Mouse (Mus musculus) frontal cortex, postnatal 25 days (tissue): Measurements from ENCODE around the gene Lipo1.
"Not testable (repeated sequence)": the region's sequence is repeated elsewhere in the genome, so short reads cannot be mapped to it uniquely, and the experiment has no call there.

ENCODE experiments used
- DNase-seq, 2 experiments: peaks; one replicate each; pipeline ENCODE4 v3.0.0; 2022; ENCODE audit warnings: low spot score in 2 of 2

The Lipo1 gene

GRCm38 (mm10) chr19:33787359-33787758, at the start of gene Lipo1:
Gene Lipo1, minus strand, starts transcription at chr19:33787459.
- DNase-seq, result not testable (repeated sequence)

- DNase-seq, result peak in 1 of 2 experiments; percentile 6
Observed at GRCm38 (mm10) chr19:33786576-33787277, 532 bp downstream of the Lipo1 start.

- DNase-seq, result peak in 1 of 2 experiments; percentile 3
Observed at GRCm38 (mm10) chr19:33761287-33762086, 25.8 kb downstream of the Lipo1 start, which contains the start of gene Lipo3. Gene Lipo3, minus strand, starts transcription at chr19:33761951.

- not testable (repeated sequence) for DNase-seq
Observed at GRCm38 (mm10) chr19:33751259-33751658, 36.0 kb downstream of the Lipo1 start, which contains the start of gene Lipo2. Gene Lipo2, minus strand, starts transcription at chr19:33751359.
